Mouse (Mus musculus) hindbrain, embryonic 13.5 days (tissue): Measurements from ENCODE around the gene Tmem11. TPM values are rescaled to one million over a fixed set of nuclear protein-coding genes. Genes with fewer than 3 reads are reported as not detected.
"Not testable (repeated sequence)": the region's sequence is repeated elsewhere in the genome, so short reads cannot be mapped to it uniquely, and the experiment has no call there.

Experiments used
- ATAC-seq: fragments of 200-750 bp; cut with Nextera tagmentation; 2 replicates; pipeline ENCODE4 v1.8.0; 2017; ENCODE audit warnings: moderate TSS enrichment; ENCODE audit not compliant: low FRiP score
- H3K27ac ChIP-seq: fragments of 300-500 bp; sonication (generic); 2 replicates; pipeline ENCODE4 v1.5.1; 2015; ENCODE audit warnings: inconsistent platforms, mild to moderate bottlenecking, moderate library complexity
- H3K27me3 ChIP-seq: fragments of 300-500 bp; sonication (generic); 2 replicates; pipeline ENCODE4 v1.6.1; 2015; ENCODE audit warnings: mild to moderate bottlenecking, inconsistent platforms
- H3K36me3 ChIP-seq: fragments of 300-500 bp; sonication (generic); 2 replicates; pipeline ENCODE4 v1.6.1; 2015; ENCODE audit warnings: mild to moderate bottlenecking, inconsistent platforms
- H3K4me1 ChIP-seq: fragments of 300-500 bp; sonication (generic); replicated peaks from 2 replicates; pipeline ENCODE4 v1.6.1; 2015; ENCODE audit warnings: inconsistent platforms
- H3K4me2 ChIP-seq: fragments of 300-500 bp; sonication (generic); 2 replicates; pipeline ENCODE4 v1.6.1; 2015; ENCODE audit warnings: inconsistent platforms, mild to moderate bottlenecking, moderate library complexity
- H3K4me3 ChIP-seq: fragments of 300-500 bp; sonication (generic); 2 replicates; pipeline ENCODE4 v1.5.1; 2015; ENCODE audit warnings: mild to moderate bottlenecking, inconsistent platforms
- H3K9ac ChIP-seq: fragments of 300-500 bp; sonication (generic); 2 replicates; pipeline ENCODE4 v1.6.1; 2015; ENCODE audit warnings: mild to moderate bottlenecking, inconsistent platforms
- H3K9me3 ChIP-seq: fragments of 300-500 bp; sonication (generic); 2 replicates; pipeline ENCODE4 v1.6.1; 2016; ENCODE audit warnings: inconsistent platforms
- WGBS: fragments of 180-500 bp; shearing (Covaris S2); methylation state at CpG from one replicate; pipeline ENCODE4 v1.1.7; 2015; 5-methylcytosine and 5-hydroxymethylcytosine counted together
- polyA plus RNA-seq: library from polyadenylated mRNA; unstranded; fragments of >200 nt; fragmentation: Nextera tagmentation; extraction: Ambion mirVana; gene quantifications from 2 replicates; pipeline ENCODE4 v1.2.1, GENCODE M21; 2015

Tmem11 gene
- polyA plus RNA-seq, 1 experiment from 2014 or later = 55.3 TPM

DNA sequence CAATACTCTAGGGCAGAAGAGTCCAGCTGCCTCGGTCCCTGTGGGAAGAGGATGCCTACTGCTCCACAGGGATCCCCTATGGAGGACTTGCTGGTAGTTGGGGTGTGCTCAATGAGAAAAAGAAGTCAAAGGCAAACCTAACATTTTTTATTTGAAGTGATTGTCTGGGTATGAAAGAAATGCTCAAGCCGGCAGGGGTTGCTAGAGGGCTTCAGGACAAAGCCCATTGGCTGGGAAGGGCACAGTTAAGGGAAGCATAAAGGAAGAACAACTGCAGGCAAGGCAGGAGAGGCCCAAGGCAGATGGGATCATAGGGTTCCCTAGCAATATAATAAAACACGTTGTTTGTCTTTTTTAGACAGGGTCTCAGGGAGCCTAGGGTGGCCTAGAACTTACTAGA lies 29.0 kb upstream of the Tmem11 start:
- Histone ChIP-seq H3K9me3 (no peaks in the 10 kb centered on the region), H3K27me3 (no peaks in the 10 kb centered on the region), H3K4me2 (no peak overlapping the region), H3K27ac (no peak overlapping the region), H3K4me1 (peaks cover 20% of the 10 kb centered on the region), H3K9ac (no peak overlapping the region), H3K4me3 (no peak overlapping the region), H3K36me3 (peaks cover 38% of the 10 kb centered on the region)
- 62% methylated on average over 3 of the region's 3 CpGs for WGBS
- no peak for ATAC-seq

GRCm38 (mm10) chr11:60906449-60906848 lies 27.4 kb upstream of the Tmem11 start:
- WGBS = 96% methylated on average over 4 of the region's 4 CpGs
- no peaks in the 10 kb centered on the region for H3K27me3 ChIP-seq
- H3K4me3 ChIP-seq = no peak overlapping the region
- H3K27ac ChIP-seq = no peak overlapping the region
- H3K4me1 ChIP-seq = peaks cover 5% of the 10 kb centered on the region
- no peak overlapping the region for H3K9ac ChIP-seq
- no peaks in the 10 kb centered on the region for H3K9me3 ChIP-seq
- peaks cover 43% of the 10 kb centered on the region for H3K36me3 ChIP-seq
- no peak overlapping the region for H3K4me2 ChIP-seq
- no peak for ATAC-seq

DNA sequence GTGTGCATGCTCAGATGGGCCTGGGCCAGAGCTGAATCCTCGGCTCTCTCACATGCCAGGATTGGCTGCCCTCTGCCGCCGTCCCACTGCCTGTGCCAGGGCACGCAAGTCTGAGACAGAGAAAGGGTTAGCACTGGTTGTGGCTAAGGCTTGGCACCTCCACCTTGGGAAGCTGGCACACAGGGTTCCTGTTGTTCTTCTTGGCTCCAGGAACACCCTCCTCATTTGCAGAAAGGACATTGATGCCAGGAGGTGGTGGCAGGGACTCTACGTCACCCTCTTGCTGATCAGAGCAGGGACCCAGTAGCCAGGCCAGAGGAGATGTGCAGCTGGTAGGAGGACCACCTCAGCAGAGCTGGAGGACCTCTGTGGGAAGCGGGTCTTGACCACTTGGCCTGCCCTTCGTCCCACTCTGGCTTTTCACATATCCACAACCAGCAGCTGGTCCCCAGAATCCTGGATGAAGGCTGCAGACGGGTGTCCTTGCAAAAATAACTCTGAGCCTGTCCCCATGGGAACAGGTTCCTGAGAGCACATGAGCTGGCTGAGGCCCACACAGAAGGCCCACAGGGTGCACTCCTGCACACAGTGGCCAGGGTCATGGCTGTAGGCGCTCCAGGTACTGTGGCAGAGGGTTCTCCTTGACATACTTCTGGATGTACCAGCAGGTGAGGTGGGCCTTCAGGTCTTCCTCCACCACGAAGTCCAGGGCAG lies 26.5 kb upstream of the Tmem11 start:
- no peak overlapping the region for H3K9ac ChIP-seq
- no peaks in the 10 kb centered on the region for H3K9me3 ChIP-seq
- ATAC-seq = no peak
- H3K4me1 ChIP-seq = no peaks in the 10 kb centered on the region; the same call in 1 of the 2 replicates
- H3K4me2 ChIP-seq = no peak overlapping the region
- peaks cover 43% of the 10 kb centered on the region for H3K36me3 ChIP-seq
- no peak overlapping the region for H3K4me3 ChIP-seq
- WGBS = 89% methylated on average over 10 of the region's 10 CpGs
- H3K27me3 ChIP-seq = no peaks in the 10 kb centered on the region
- no peak overlapping the region for H3K27ac ChIP-seq

DNA sequence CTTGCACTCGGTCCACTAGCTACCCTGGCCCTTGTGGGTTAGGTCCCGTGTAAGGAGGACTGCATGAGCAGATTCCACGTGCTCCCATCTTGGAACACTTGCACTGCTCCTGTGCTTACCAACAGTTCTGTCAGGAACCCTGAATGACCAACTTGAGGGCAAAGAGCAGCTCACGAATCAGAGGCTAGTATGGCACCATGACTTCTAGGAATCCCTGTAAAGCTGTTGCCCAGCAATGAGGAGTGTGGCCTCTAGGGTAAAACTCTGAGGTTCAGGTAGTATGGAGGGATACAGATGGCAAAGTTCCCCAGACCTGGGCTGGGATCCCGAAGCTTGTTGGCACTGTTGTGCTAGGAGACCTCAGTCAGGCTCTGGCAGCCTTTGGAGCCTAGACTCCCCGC lies 24.6 kb upstream of the Tmem11 start:
- H3K4me3 ChIP-seq = no peak overlapping the region
- no peaks in the 10 kb centered on the region for H3K9me3 ChIP-seq
- 90% methylated on average over 6 of the region's 6 CpGs for WGBS
- peaks cover 43% of the 10 kb centered on the region for H3K36me3 ChIP-seq
- no peak overlapping the region for H3K4me2 ChIP-seq
- no peaks in the 10 kb centered on the region for H3K27me3 ChIP-seq
- H3K27ac ChIP-seq = no peak overlapping the region
- no peak overlapping the region for H3K9ac ChIP-seq
- no peaks in the 10 kb centered on the region for H3K4me1 ChIP-seq
- ATAC-seq = no peak

GRCm38 (mm10) chr11:60902486-60902885 lies 23.4 kb upstream of the Tmem11 start:
- H3K4me3 ChIP-seq = no peak overlapping the region
- ATAC-seq = no peak
- no peaks in the 10 kb centered on the region for H3K4me1 ChIP-seq
- WGBS = 76% methylated on average over 4 of the region's 4 CpGs
- no peak overlapping the region for H3K4me2 ChIP-seq
- no peak overlapping the region for H3K27ac ChIP-seq
- H3K9me3 ChIP-seq = no peaks in the 10 kb centered on the region
- H3K9ac ChIP-seq = no peak overlapping the region
- no peaks in the 10 kb centered on the region for H3K27me3 ChIP-seq
- H3K36me3 ChIP-seq = peaks cover 43% of the 10 kb centered on the region

DNA sequence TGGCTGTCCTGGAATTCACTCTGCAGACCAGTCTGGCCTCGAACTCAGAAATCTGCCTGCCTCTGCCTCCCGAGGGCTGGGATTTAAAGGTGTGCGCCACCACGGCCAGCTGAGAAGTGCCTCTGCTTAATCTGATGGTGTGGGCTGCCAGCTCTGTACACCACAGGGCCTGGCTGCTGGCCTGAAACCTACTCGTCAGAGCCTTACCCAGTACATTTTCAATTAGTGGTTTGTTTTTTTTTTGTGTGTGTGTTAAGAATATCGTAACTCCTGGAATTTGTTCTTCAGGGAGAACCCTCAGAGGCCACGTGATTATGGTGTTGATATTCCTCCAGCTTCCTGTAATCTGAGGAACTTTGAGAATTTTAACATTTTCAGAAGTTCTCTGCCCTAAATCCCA lies 22.9 kb upstream of the Tmem11 start:
- no peak overlapping the region for H3K4me3 ChIP-seq
- H3K27me3 ChIP-seq = no peaks in the 10 kb centered on the region
- no peak for ATAC-seq
- peaks cover 43% of the 10 kb centered on the region for H3K36me3 ChIP-seq
- H3K4me2 ChIP-seq = no peak overlapping the region
- 85% methylated on average over 7 of the region's 7 CpGs for WGBS
- no peak overlapping the region for H3K27ac ChIP-seq
- H3K9ac ChIP-seq = no peak overlapping the region
- no peaks in the 10 kb centered on the region for H3K4me1 ChIP-seq
- no peaks in the 10 kb centered on the region for H3K9me3 ChIP-seq

GRCm38 (mm10) chr11:60895915-60896314 lies 16.8 kb upstream of the Tmem11 start:
- no peak for ATAC-seq
- Histone ChIP-seq H3K9me3 (no peaks in the 10 kb centered on the region), H3K4me3 (no peak overlapping the region), H3K4me1 (no peaks in the 10 kb centered on the region), H3K9ac (no peak overlapping the region), H3K27ac (no peak overlapping the region), H3K36me3 (no peaks in the 10 kb centered on the region), H3K27me3 (no peaks in the 10 kb centered on the region), H3K4me2 (no peak overlapping the region)
- 47% methylated on average over 4 of the region's 4 CpGs for WGBS

DNA sequence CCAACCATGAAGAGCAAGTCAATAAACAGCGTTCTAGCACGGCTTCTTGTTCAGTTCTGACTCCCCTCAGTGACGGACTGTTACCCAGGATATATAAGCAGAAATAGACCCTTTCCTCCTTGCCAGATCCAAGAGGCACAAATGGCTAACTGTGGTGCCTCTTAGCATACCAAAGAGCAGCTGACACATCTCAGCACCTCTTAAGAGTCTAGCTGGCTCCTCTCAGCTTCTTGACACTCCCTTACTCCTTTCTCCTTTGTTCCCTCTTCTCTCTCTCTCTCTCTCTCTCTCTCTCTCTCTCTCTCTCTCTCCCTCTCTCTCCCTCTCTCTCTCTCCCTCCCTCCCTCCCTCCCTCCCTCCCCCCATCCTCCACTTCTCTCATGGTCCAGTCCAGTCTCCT lies 11.7 kb upstream of the Tmem11 start:
- no peak overlapping the region for H3K4me3 ChIP-seq
- no peaks in the 10 kb centered on the region for H3K36me3 ChIP-seq
- no peak overlapping the region for H3K9ac ChIP-seq
- no peaks in the 10 kb centered on the region for H3K4me1 ChIP-seq
- 51% methylated on average over 3 of the region's 3 CpGs for WGBS
- no peaks in the 10 kb centered on the region for H3K9me3 ChIP-seq
- H3K27me3 ChIP-seq = no peaks in the 10 kb centered on the region
- no peak for ATAC-seq
- H3K4me2 ChIP-seq = no peak overlapping the region
- no peak overlapping the region for H3K27ac ChIP-seq

DNA sequence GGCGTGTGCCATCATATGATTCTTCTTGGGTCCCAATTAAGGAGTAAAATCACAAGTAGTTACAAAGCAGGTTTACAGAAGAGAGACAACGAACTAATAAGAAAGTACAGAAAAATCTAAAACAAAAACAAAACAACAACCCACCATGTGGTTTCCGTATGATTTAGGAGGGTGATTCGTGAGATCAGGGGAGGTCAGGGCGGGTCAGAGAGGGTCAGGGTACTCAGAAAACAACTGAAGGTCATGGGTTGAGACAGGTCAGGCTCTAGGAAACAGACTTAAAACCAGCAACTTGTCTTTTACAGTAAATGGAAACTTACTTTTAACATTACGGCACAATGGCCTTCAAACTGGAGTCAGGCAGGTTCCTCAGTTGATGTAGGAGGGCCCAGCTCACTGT lies 11.2 kb upstream of the Tmem11 start:
- Histone ChIP-seq H3K27me3 (no peaks in the 10 kb centered on the region), H3K9me3 (no peaks in the 10 kb centered on the region), H3K4me1 (no peaks in the 10 kb centered on the region), H3K36me3 (no peaks in the 10 kb centered on the region), H3K27ac (no peak overlapping the region), H3K9ac (no peak overlapping the region), H3K4me2 (no peak overlapping the region), H3K4me3 (no peak overlapping the region)
- no peak for ATAC-seq
- WGBS = 68% methylated on average over 6 of the region's 6 CpGs

DNA sequence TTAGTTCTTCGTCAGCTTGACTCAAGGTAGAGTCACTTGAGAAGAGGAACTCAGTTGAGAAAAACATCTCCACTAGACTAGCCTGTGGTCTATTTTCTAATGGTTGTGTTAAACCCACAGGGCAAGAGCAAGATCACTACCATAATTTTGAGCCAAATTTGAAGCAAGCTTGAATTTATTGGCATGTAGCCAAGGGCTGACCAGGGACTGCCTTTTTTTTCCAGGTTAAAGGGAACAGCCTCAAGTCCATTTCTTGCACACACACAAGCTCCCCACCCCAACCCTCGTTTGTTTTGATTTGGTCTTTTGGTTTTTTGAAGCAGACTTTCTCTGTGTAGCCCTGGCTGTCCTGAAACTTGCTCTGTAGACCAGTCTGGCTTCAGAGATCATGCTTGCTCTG lies 10.8 kb upstream of the Tmem11 start:
- WGBS = 76% methylated on average over 2 of the region's 2 CpGs

GRCm38 (mm10) chr11:60886986-60887385 lies 7.9 kb upstream of the Tmem11 start:
- H3K4me2 ChIP-seq, H3K4me1 ChIP-seq, H3K27ac ChIP-seq, ATAC-seq, H3K4me3 ChIP-seq, H3K36me3 ChIP-seq, H3K9ac ChIP-seq, H3K27me3 ChIP-seq, H3K9me3 ChIP-seq: not testable (repeated sequence)
- 84% methylated on average over 3 of the region's 3 CpGs for WGBS

More for the DNA sequence above, 10.8 kb upstream of the Tmem11 start:
- no peak overlapping the region for H3K4me2 ChIP-seq
- no peaks in the 10 kb centered on the region for H3K9me3 ChIP-seq
- H3K36me3 ChIP-seq = no peaks in the 10 kb centered on the region
- H3K27ac ChIP-seq = no peak overlapping the region
- H3K9ac ChIP-seq = no peak overlapping the region
- no peak overlapping the region for H3K4me3 ChIP-seq
- no peaks in the 10 kb centered on the region for H3K27me3 ChIP-seq
- no peak for ATAC-seq
- H3K4me1 ChIP-seq = no peaks in the 10 kb centered on the region

DNA sequence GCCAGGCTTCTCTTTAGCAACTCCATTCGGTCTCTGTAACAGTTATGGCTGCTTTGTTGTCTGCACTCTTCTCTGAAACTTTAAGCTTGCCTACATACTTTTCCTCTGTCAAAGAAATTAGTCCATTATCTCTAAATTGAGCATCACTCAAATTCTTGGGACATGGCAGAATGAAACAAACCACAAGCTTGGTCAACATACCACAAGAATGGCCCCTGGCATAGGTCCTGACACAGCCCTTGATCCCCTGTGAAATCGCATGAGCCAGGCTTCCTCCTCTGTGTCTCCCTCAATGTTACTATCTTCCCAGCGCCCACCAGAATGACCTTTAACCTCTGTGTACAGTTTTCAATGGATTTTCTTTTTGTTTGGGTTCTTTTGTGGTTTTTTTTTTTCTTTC lies 3.3 kb upstream of the Tmem11 start:
- WGBS = 76% methylated on average over 3 of the region's 3 CpGs
- H3K27me3 ChIP-seq = no peaks in the 10 kb centered on the region
- no peak overlapping the region for H3K9ac ChIP-seq
- H3K4me1 ChIP-seq = peaks cover 16% of the 10 kb centered on the region
- H3K4me3 ChIP-seq = no peak overlapping the region
- no peak for ATAC-seq
- H3K36me3 ChIP-seq = no peaks in the 10 kb centered on the region
- H3K9me3 ChIP-seq = no peaks in the 10 kb centered on the region
- H3K4me2 ChIP-seq = no peak overlapping the region
- no peak overlapping the region for H3K27ac ChIP-seq

GRCm38 (mm10) chr11:60880559-60880958 lies 1.5 kb upstream of the Tmem11 start:
- Histone ChIP-seq H3K4me2 (no peak overlapping the region), H3K9me3 (no peaks in the 10 kb centered on the region), H3K27me3 (no peaks in the 10 kb centered on the region), H3K27ac (no peak overlapping the region), H3K36me3 (no peaks in the 10 kb centered on the region), H3K9ac (no peak overlapping the region), H3K4me1 (peaks cover 34% of the 10 kb centered on the region), H3K4me3 (no peak overlapping the region)
- whole genome bisulfite sequencing = 92% methylated on average over 4 of the region's 4 CpGs
- no peak for ATAC-seq
